Mouse (Mus musculus) embryonic facial prominence, embryonic 11.5 days (tissue): ENCODE results near the gene Coro1b. TPM values are rescaled to one million over a fixed set of nuclear protein-coding genes. Genes with fewer than 3 reads are reported as not detected.

Experiments
- ATAC-seq: fragments of 200-750 bp; cut with Nextera tagmentation; replicated peaks from 2 replicates; pipeline ENCODE4 v1.8.0; 2017; ENCODE audit warnings: low read depth; ENCODE audit not compliant: insufficient number of reproducible peaks, low FRiP score, low TSS enrichment
- DNase-seq: peaks from one replicate; pipeline ENCODE4 v3.0.0-alpha.2; 2015; ENCODE audit warnings: low spot score
- H3K27ac ChIP-seq: fragments of 300-500 bp; sonication (generic); replicated peaks from 2 replicates; pipeline ENCODE4 v1.5.1; 2014; ENCODE audit warnings: mild to moderate bottlenecking, low read depth, low read length, control low read depth
- H3K27me3 ChIP-seq: fragments of 300-500 bp; sonication (generic); 2 replicates; pipeline ENCODE4 v1.6.1; 2014; ENCODE audit warnings: mild to moderate bottlenecking, low read length, moderate library complexity, mixed read lengths; ENCODE audit not compliant: control insufficient read depth, insufficient read depth
- H3K36me3 ChIP-seq: fragments of 300-500 bp; sonication (generic); replicated peaks from 2 replicates; pipeline ENCODE4 v1.6.1; 2014; ENCODE audit warnings: low read depth, mild to moderate bottlenecking, low read length, moderate library complexity, mixed read lengths; ENCODE audit not compliant: control insufficient read depth, insufficient read depth
- H3K4me1 ChIP-seq: fragments of 300-500 bp; sonication (generic); 2 replicates; pipeline ENCODE4 v1.6.1; 2014; ENCODE audit warnings: low read length, mixed read lengths; ENCODE audit not compliant: control insufficient read depth, insufficient read depth
- H3K4me2 ChIP-seq: fragments of 300-500 bp; sonication (generic); 2 replicates; pipeline ENCODE4 v1.6.1; 2014; ENCODE audit warnings: low read depth, mild to moderate bottlenecking, control low read depth, low read length, moderate library complexity
- H3K4me3 ChIP-seq: fragments of 300-500 bp; sonication (generic); 2 replicates; pipeline ENCODE4 v1.5.1; 2014; ENCODE audit warnings: low read depth, low read length, control low read depth
- H3K9ac ChIP-seq: fragments of 300-500 bp; sonication (generic); replicated peaks from 2 replicates; pipeline ENCODE4 v1.6.1; 2014; ENCODE audit warnings: mild to moderate bottlenecking, control low read depth, low read length
- H3K9me3 ChIP-seq: fragments of 300-500 bp; sonication (generic); replicated peaks from 2 replicates; pipeline ENCODE4 v1.6.1; 2016; ENCODE audit warnings: mild to moderate bottlenecking, low read length, inconsistent platforms, mixed read lengths; ENCODE audit not compliant: control insufficient read depth
- WGBS: fragments of 180-500 bp; shearing (Covaris S2); extraction: QIAGEN DNeasy Blood & Tissue Kit; methylation state at CpG from one replicate; pipeline ENCODE4 v1.1.7; 2014; 5-methylcytosine and 5-hydroxymethylcytosine counted together
- polyA plus RNA-seq: library from polyadenylated mRNA; unstranded; fragments of >200 nt; fragmentation: Nextera tagmentation; extraction: Ambion mirVana; gene quantifications from 2 replicates; pipeline ENCODE4 v1.2.1, GENCODE M21; 2014

Coro1b gene
- 108 and 122 TPM in 2 replicates for polyA plus RNA-seq

GRCm38 (mm10) chr19:4148491-4148806, at the start of gene Coro1b:
Gene Coro1b, plus strand, starts transcription at chr19:4148619.
- no peaks in the 10 kb centered on the region for H3K36me3 ChIP-seq
- DNase-seq (peak; percentile 95), ATAC-seq (peak; percentile 94)
- no peak within 1 kb of the TSS; the same call in 1 of the 2 replicates for H3K27ac ChIP-seq
- H3K4me1 ChIP-seq, result peaks cover 4% of the 10 kb centered on the region
- WGBS, result under 1% methylated on average over 33 of the region's 33 CpGs
- peak within 1 kb of the TSS; percentile 84 for H3K4me2 ChIP-seq
- H3K4me3 ChIP-seq, result peak within 1 kb of the TSS; percentile 73
- H3K9ac ChIP-seq, result peak within 1 kb of the TSS; percentile 78
- H3K9me3 ChIP-seq, result no peaks in the 10 kb centered on the region
- H3K27me3 ChIP-seq, result no peaks in the 10 kb centered on the region

GRCm38 (mm10) chr19:4099056-4099455, 49.4 kb upstream of the Coro1b start:
- peak; percentile 95 for DNase-seq
- H3K4me3 ChIP-seq, result no peak overlapping the region
- ATAC-seq, result no peak
- 11% methylated on average over 9 of the region's 9 CpGs for WGBS
- H3K4me1 ChIP-seq, result peaks cover 4% of the 10 kb centered on the region; the same call in 1 of the 2 replicates
- H3K27ac ChIP-seq, result no peak overlapping the region
- no peak overlapping the region for H3K4me2 ChIP-seq
- peaks cover 19% of the 10 kb centered on the region for H3K27me3 ChIP-seq
- no peaks in the 10 kb centered on the region for H3K9me3 ChIP-seq
- H3K36me3 ChIP-seq, result no peaks in the 10 kb centered on the region
- no peak overlapping the region for H3K9ac ChIP-seq

GRCm38 (mm10) chr19:4099837-4100717, 48.3 kb upstream of the Coro1b start, which contains the start of gene Pitpnm1:
Gene Pitpnm1, plus strand, starts transcription at chr19:4099998.
- Histone ChIP-seq H3K27me3 (peaks cover 19% of the 10 kb centered on the region), H3K4me2 (peak within 1 kb of the TSS; percentile 94), H3K27ac (no peak within 1 kb of the TSS), H3K4me3 (peak within 1 kb of the TSS; percentile 42), H3K9ac (peak within 1 kb of the TSS; percentile 51), H3K4me1 (peaks cover 4% of the 10 kb centered on the region; the same call in 1 of the 2 replicates), H3K9me3 (no peaks in the 10 kb centered on the region), H3K36me3 (no peaks in the 10 kb centered on the region)
- ATAC-seq (no peak), DNase-seq (peak; percentile 52)
- 1% methylated on average over 52 of the region's 53 CpGs for WGBS

- H3K4me1 ChIP-seq, result peaks cover 4% of the 10 kb centered on the region; the same call in 1 of the 2 replicates
- DNase-seq (peak; percentile 52), ATAC-seq (no peak)
- no peaks in the 10 kb centered on the region for H3K36me3 ChIP-seq
- H3K9ac ChIP-seq, result peak overlapping the region; percentile 51
- peaks cover 19% of the 10 kb centered on the region for H3K27me3 ChIP-seq
- WGBS, result under 1% methylated on average over 52 of the region's 52 CpGs
- H3K27ac ChIP-seq, result no peak overlapping the region
- no peaks in the 10 kb centered on the region for H3K9me3 ChIP-seq
- H3K4me2 ChIP-seq, result peak overlapping the region; percentile 94
- H3K4me3 ChIP-seq, result peak overlapping the region; percentile 42
Observed at GRCm38 (mm10) chr19:4100718-4101261, 47.6 kb upstream of the Coro1b start.

GRCm38 (mm10) chr19:4101466-4101865, 47.0 kb upstream of the Coro1b start:
- ATAC-seq (no peak), DNase-seq (no peak)
- Histone ChIP-seq H3K27ac (no peak overlapping the region), H3K36me3 (no peaks in the 10 kb centered on the region), H3K4me1 (peaks cover 4% of the 10 kb centered on the region; the same call in 1 of the 2 replicates), H3K27me3 (peaks cover 19% of the 10 kb centered on the region), H3K9me3 (no peaks in the 10 kb centered on the region), H3K9ac (peak overlapping the region; percentile 51), H3K4me3 (no peak overlapping the region; the same call in 1 of the 2 replicates), H3K4me2 (no peak overlapping the region; the same call in 1 of the 2 replicates)
- WGBS, result 53% methylated on average over 6 of the region's 6 CpGs

- ATAC-seq (no peak), DNase-seq (no peak)
- no peaks in the 10 kb centered on the region for H3K9me3 ChIP-seq
- no peak overlapping the region for H3K4me2 ChIP-seq
- WGBS, result 64% methylated on average over 2 of the region's 2 CpGs
- H3K36me3 ChIP-seq, result no peaks in the 10 kb centered on the region
- H3K27me3 ChIP-seq, result peaks cover 19% of the 10 kb centered on the region
- H3K9ac ChIP-seq, result no peak overlapping the region
- H3K4me1 ChIP-seq, result peaks cover 4% of the 10 kb centered on the region; the same call in 1 of the 2 replicates
- no peak overlapping the region for H3K27ac ChIP-seq
- no peak overlapping the region for H3K4me3 ChIP-seq
Observed at GRCm38 (mm10) chr19:4102049-4102448, 46.4 kb upstream of the Coro1b start.

- Histone ChIP-seq H3K36me3 (no peaks in the 10 kb centered on the region), H3K4me3 (no peak overlapping the region), H3K4me1 (peaks cover 4% of the 10 kb centered on the region; the same call in 1 of the 2 replicates), H3K27ac (no peak overlapping the region), H3K9ac (no peak overlapping the region), H3K4me2 (no peak overlapping the region), H3K9me3 (no peaks in the 10 kb centered on the region), H3K27me3 (peaks cover 19% of the 10 kb centered on the region)
- ATAC-seq (no peak), DNase-seq (no peak)
- 93% methylated on average over 12 of the region's 12 CpGs for WGBS
Observed at GRCm38 (mm10) chr19:4102626-4103025, 45.8 kb upstream of the Coro1b start.

- H3K4me3 ChIP-seq, result no peak overlapping the region
- no peak for ATAC-seq
- 91% methylated on average over 18 of the region's 18 CpGs for WGBS
- H3K4me2 ChIP-seq, result no peak overlapping the region
- H3K27ac ChIP-seq, result no peak overlapping the region
- peaks cover 19% of the 10 kb centered on the region for H3K27me3 ChIP-seq
- no peaks in the 10 kb centered on the region for H3K36me3 ChIP-seq
- H3K9ac ChIP-seq, result no peak overlapping the region
- no peaks in the 10 kb centered on the region for H3K9me3 ChIP-seq
- DNase-seq, result no peak
- H3K4me1 ChIP-seq, result peaks cover 4% of the 10 kb centered on the region; the same call in 1 of the 2 replicates
Observed at GRCm38 (mm10) chr19:4103294-4103693, 45.1 kb upstream of the Coro1b start.
